In genomic region chr13:48564881-48565600, GRCm38 (mm10) we compare ENCODE assay signal across 16 mouse cellular contexts. TPM values are rescaled to one million over a fixed set of nuclear protein-coding genes. Genes with fewer than 3 reads are reported as not detected.
DNase-seq lines count a peak whose midpoint lies in the region; ATAC-seq and TF ChIP-seq lines count a peak whose summit lies in the region.
"Had no signal": no experiment of that assay in that cellular context is flagged by ENCODE, and none has a peak within 500 bp of the region (broad histone marks: within the 10 kb centered on the region; RNA-seq: fewer than 3 reads in every experiment).

No protein-coding gene starts in this region.

- no peak overlapping the region for H3K4me3 ChIP-seq in forebrain, embryonic 11.5 days (ENCODE audit: low read depth, low read length)
- H3K4me3 ChIP-seq in forebrain, embryonic 14.5 days (ENCODE audit: low read depth, low read length) = no peak overlapping the region
- no peak overlapping the region for H3K4me3 ChIP-seq in intestine, embryonic 14.5 days (ENCODE audit: low read depth, low read length)
- no peak overlapping the region for H3K4me3 ChIP-seq in intestine, postnatal 0 days (ENCODE audit: low read depth, low read length)
- no peak overlapping the region for H3K4me3 ChIP-seq in C2C12 (ENCODE audit: insufficient read depth, poor library complexity, severe bottlenecking)
- H3K4me3 ChIP-seq in intestine, embryonic 15.5 days (replicated peaks) = no peak overlapping the region
- H3K4me3 ChIP-seq: embryonic facial prominence, embryonic 13.5 days; liver, embryonic 15.5 days; neural tube, embryonic 13.5 days had no signal

- H3K4me2 ChIP-seq in forebrain, embryonic 11.5 days (ENCODE audit: low read depth, low read length, severe bottlenecking) = no peak overlapping the region
- H3K4me2 ChIP-seq in forebrain, embryonic 14.5 days (ENCODE audit: low read length) = no peak overlapping the region
- H3K4me2 ChIP-seq in intestine, embryonic 14.5 days (ENCODE audit: low read length) = no peak overlapping the region
- H3K4me2 ChIP-seq in intestine, postnatal 0 days (replicated peaks; ENCODE audit: low read depth) = no peak overlapping the region
- H3K4me2 ChIP-seq in intestine, embryonic 15.5 days (replicated peaks) = no peak overlapping the region
- H3K4me2 ChIP-seq: embryonic facial prominence, embryonic 13.5 days; liver, embryonic 15.5 days; midbrain, embryonic 11.5 days; neural tube, embryonic 13.5 days had no signal

- TF ChIP-seq CTCF in intestine, postnatal 0 days (IDR thresholded peaks at IDR 0.05; ENCODE audit: low read depth) = no peak
- no peak for TF ChIP-seq CTCF in C2C12 (IDR thresholded peaks at IDR 0.05; ENCODE audit: control insufficient read depth, insufficient read depth, insufficient read length)

- no peak overlapping the region for H3K9ac ChIP-seq in forebrain, embryonic 11.5 days (ENCODE audit: low read length)
- no peak overlapping the region for H3K9ac ChIP-seq in forebrain, embryonic 14.5 days (ENCODE audit: low read length)
- no peak overlapping the region for H3K9ac ChIP-seq in intestine, embryonic 14.5 days (ENCODE audit: low read length)
- no peak overlapping the region for H3K9ac ChIP-seq in intestine, postnatal 0 days (ENCODE audit: low read depth, low read length)
- H3K9ac ChIP-seq in intestine, embryonic 15.5 days = no peak overlapping the region
- H3K9ac ChIP-seq: liver, embryonic 15.5 days had no signal

- no peak for ATAC-seq in forebrain, embryonic 11.5 days (replicated peaks; ENCODE audit: low FRiP score)
- no peak for ATAC-seq in forebrain, embryonic 14.5 days
- ATAC-seq in intestine, embryonic 14.5 days (replicated peaks; ENCODE audit: low FRiP score, low TSS enrichment, low read depth) = no peak
- ATAC-seq in intestine, postnatal 0 days = no peak
- no peak for ATAC-seq in intestine, embryonic 15.5 days

- H3ac ChIP-seq in C2C12 (ENCODE audit: control insufficient read depth, insufficient read length, low read depth) = no peak overlapping the region

- WGBS in forebrain, embryonic 11.5 days = 93% methylated on average over 5 of the region's 5 CpGs
- WGBS in forebrain, embryonic 14.5 days = 92% methylated on average over 5 of the region's 5 CpGs
- WGBS in intestine, embryonic 14.5 days = 78% methylated on average over 5 of the region's 5 CpGs
- 81% methylated on average over 5 of the region's 5 CpGs for WGBS in intestine, postnatal 0 days
- 75% methylated on average over 5 of the region's 5 CpGs for WGBS in intestine, embryonic 15.5 days

- no peaks in the 10 kb centered on the region for H3K9me3 ChIP-seq in forebrain, embryonic 11.5 days (ENCODE audit: control insufficient read depth, low read length)
- no peaks in the 10 kb centered on the region for H3K9me3 ChIP-seq in forebrain, embryonic 14.5 days (replicated peaks; ENCODE audit: control insufficient read depth, low read length)
- H3K9me3 ChIP-seq in intestine, embryonic 14.5 days (ENCODE audit: control insufficient read depth, low read length) = 0 out of 2 replicates have a peak, but pooled peaks cover 2% of the 10 kb centered on the region
- no peaks in the 10 kb centered on the region for H3K9me3 ChIP-seq in intestine, postnatal 0 days (ENCODE audit: control insufficient read depth)
- H3K9me3 ChIP-seq in intestine, embryonic 15.5 days = no peaks in the 10 kb centered on the region
- H3K9me3 ChIP-seq: embryonic facial prominence, embryonic 13.5 days; liver, embryonic 15.5 days; neural tube, embryonic 13.5 days had no signal

- no peak for DNase-seq in forebrain, embryonic 11.5 days (ENCODE audit: low spot score)
- no peak for DNase-seq in forebrain, embryonic 14.5 days (ENCODE audit: low spot score)
- no peak for DNase-seq in intestine, embryonic 14.5 days (ENCODE audit: low spot score)
- no peak for DNase-seq in retina, embryonic 14.5 days (ENCODE audit: low spot score)
- DNase-seq in layer of hippocampus, postnatal 14 days (ENCODE audit: low spot score in 2 of 2) = no peak
- DNase-seq: cerebellum, adult 9-11 months; kidney, postnatal 25 days; right cerebral cortex, adult 18-20 months; thymus, postnatal 14 days had no signal

- peaks cover 2% of the 10 kb centered on the region; the same call in 1 of the 2 replicates for H3K4me1 ChIP-seq in forebrain, embryonic 11.5 days (replicated peaks; ENCODE audit: control insufficient read depth, insufficient read depth, low read length)
- peaks cover 7% of the 10 kb centered on the region; the same call in 1 of the 2 replicates for H3K4me1 ChIP-seq in forebrain, embryonic 14.5 days (ENCODE audit: control insufficient read depth, insufficient read depth, low read length)
- H3K4me1 ChIP-seq in intestine, embryonic 14.5 days (replicated peaks; ENCODE audit: control insufficient read depth, insufficient read depth, low read length) = peaks cover 24% of the 10 kb centered on the region
- H3K4me1 ChIP-seq in intestine, postnatal 0 days (replicated peaks; ENCODE audit: control insufficient read depth, insufficient read depth, low read length) = 0 out of 2 replicates have a peak, but pooled peaks cover 3% of the 10 kb centered on the region
- peaks cover 7% of the 10 kb centered on the region; the same call in 1 of the 2 replicates for H3K4me1 ChIP-seq in intestine, embryonic 15.5 days (replicated peaks)
- H3K4me1 ChIP-seq: liver, embryonic 15.5 days had no signal

- no peaks in the 10 kb centered on the region for H3K79me3 ChIP-seq in C2C12 (ENCODE audit: low read depth)

- H3K27me3 ChIP-seq in forebrain, embryonic 11.5 days (ENCODE audit: control insufficient read depth, insufficient read depth, low read length) = no peaks in the 10 kb centered on the region
- H3K27me3 ChIP-seq in forebrain, embryonic 14.5 days (replicated peaks; ENCODE audit: control insufficient read depth, insufficient read depth, low read length) = no peaks in the 10 kb centered on the region
- no peaks in the 10 kb centered on the region for H3K27me3 ChIP-seq in intestine, embryonic 14.5 days (replicated peaks; ENCODE audit: control insufficient read depth, insufficient read depth, low read length)
- no peaks in the 10 kb centered on the region for H3K27me3 ChIP-seq in intestine, postnatal 0 days (replicated peaks; ENCODE audit: control insufficient read depth, insufficient read depth, low read length)
- no peaks in the 10 kb centered on the region for H3K27me3 ChIP-seq in C2C12 (ENCODE audit: control insufficient read depth, insufficient read depth, insufficient read length)
- no peaks in the 10 kb centered on the region for H3K27me3 ChIP-seq in intestine, embryonic 15.5 days (replicated peaks)
- H3K27me3 ChIP-seq: embryonic facial prominence, embryonic 13.5 days; liver, embryonic 15.5 days; neural tube, embryonic 13.5 days had no signal

- peak overlapping the region; percentile 67; the same call in 1 of the 2 replicates for H3K27ac ChIP-seq in forebrain, embryonic 11.5 days (ENCODE audit: low read depth, low read length)
- H3K27ac ChIP-seq in forebrain, embryonic 14.5 days (ENCODE audit: low read depth, low read length) = no peak overlapping the region
- H3K27ac ChIP-seq in intestine, embryonic 14.5 days (ENCODE audit: low read depth) = peak overlapping the region; percentile 96; the same call in 1 of the 2 replicates
- H3K27ac ChIP-seq in intestine, postnatal 0 days (ENCODE audit: low read depth, low read length) = no peak overlapping the region
- H3K27ac ChIP-seq in intestine, embryonic 15.5 days = peak overlapping the region; percentile 93; the same call in 1 of the 2 replicates
- H3K27ac ChIP-seq: liver, embryonic 15.5 days had no signal

- no peaks in the 10 kb centered on the region for H3K79me2 ChIP-seq in C2C12 (ENCODE audit: control insufficient read depth, insufficient read depth)

- no peaks in the 10 kb centered on the region for H3K36me3 ChIP-seq in forebrain, embryonic 11.5 days (ENCODE audit: control insufficient read depth, insufficient read depth, low read length)
- no peaks in the 10 kb centered on the region for H3K36me3 ChIP-seq in forebrain, embryonic 14.5 days (ENCODE audit: control insufficient read depth, insufficient read depth, low read length)
- H3K36me3 ChIP-seq in intestine, embryonic 14.5 days (ENCODE audit: control insufficient read depth, insufficient read depth, low read length) = no peaks in the 10 kb centered on the region
- no peaks in the 10 kb centered on the region for H3K36me3 ChIP-seq in intestine, postnatal 0 days (ENCODE audit: control insufficient read depth, insufficient read depth)
- no peaks in the 10 kb centered on the region for H3K36me3 ChIP-seq in C2C12 (ENCODE audit: control insufficient read depth, insufficient read depth)
- H3K36me3 ChIP-seq in intestine, embryonic 15.5 days = no peaks in the 10 kb centered on the region
- H3K36me3 ChIP-seq: embryonic facial prominence, embryonic 13.5 days; liver, embryonic 15.5 days; neural tube, embryonic 13.5 days had no signal

TF ChIP-seq in C2C12, 6 proteins besides CTCF, POLR2A, EP300 and RAD21:
- TF ChIP-seq MAX (IDR thresholded peaks at IDR 0.05) (no peak), MYOD1 (IDR thresholded peaks at IDR 0.05; ENCODE audit: control insufficient read depth, insufficient read length, low read depth) (peak; percentile 3), MYOG (IDR thresholded peaks at IDR 0.05; ENCODE audit: control insufficient read depth, extremely low read depth, insufficient read length) (no peak), FOSL1 (IDR thresholded peaks at IDR 0.05; ENCODE audit: insufficient read depth, low read length, poor library complexity, severe bottlenecking) (no peak), CEBPB (IDR thresholded peaks at IDR 0.05; ENCODE audit: low read depth) (no peak)

RNA-seq across cellular contexts. Expression of gene A830005F24Rik, which starts 51.7 kb away (rescaled TPM):
- 1.6 and 2.3 TPM in 2 replicates for polyA plus RNA-seq in forebrain, embryonic 11.5 days (2014; fragmentation: Nextera tagmentation; extraction: Ambion mirVana)
- polyA plus RNA-seq in forebrain, embryonic 14.5 days (2014; fragmentation: Nextera tagmentation; extraction: Ambion mirVana) = 2.8 and 3.4 TPM in 2 replicates
- polyA plus RNA-seq in intestine, embryonic 14.5 days (2014; fragmentation: Nextera tagmentation; extraction: Ambion mirVana) = 0.79 and 1.1 TPM in 2 replicates
- not detected in 2 replicates for polyA plus RNA-seq in intestine, postnatal 0 days (2015; fragmentation: Nextera tagmentation; extraction: Ambion mirVana)
- 0.33 TPM for polyA plus RNA-seq in C2C12 (2012; fragmentation: generic; extraction: Trizol)
- 0.37 and 0.99 TPM in 2 replicates for polyA plus RNA-seq in intestine, embryonic 15.5 days (2015; fragmentation: Nextera tagmentation; extraction: Ambion mirVana)
- total RNA-seq in layer of hippocampus, postnatal 14 days (2021) = 1 to 10 TPM; 1.0 to 2.2 TPM

RNA-seq across cellular contexts. Expression of gene Zfp169, which starts 51.8 kb away (rescaled TPM):
- 8.0 and 8.9 TPM in 2 replicates for polyA plus RNA-seq in forebrain, embryonic 11.5 days (2014; fragmentation: Nextera tagmentation; extraction: Ambion mirVana)
- polyA plus RNA-seq in forebrain, embryonic 14.5 days (2014; fragmentation: Nextera tagmentation; extraction: Ambion mirVana) = 6.0 and 7.8 TPM in 2 replicates
- polyA plus RNA-seq in intestine, embryonic 14.5 days (2014; fragmentation: Nextera tagmentation; extraction: Ambion mirVana) = 6.2 and 6.6 TPM in 2 replicates
- 1.6 and 2.0 TPM in 2 replicates for polyA plus RNA-seq in intestine, postnatal 0 days (2015; fragmentation: Nextera tagmentation; extraction: Ambion mirVana)
- polyA plus RNA-seq in C2C12 (2012; fragmentation: generic; extraction: Trizol) = 1.8 TPM
- polyA plus RNA-seq in intestine, embryonic 15.5 days (2015; fragmentation: Nextera tagmentation; extraction: Ambion mirVana) = 3.0 and 3.1 TPM in 2 replicates
- total RNA-seq in layer of hippocampus, postnatal 14 days (2021) = 10 to 100 TPM; 21.4 to 21.8 TPM

Comparison
In these comparisons a context has a peak if more than half of its experiments do, and no peak if none do; other contexts are left out.
1. H3K27ac ChIP-seq: peak in forebrain, embryonic 11.5 days (single experiment), intestine, embryonic 14.5 days (single experiment) and intestine, embryonic 15.5 days (single experiment); none in forebrain, embryonic 14.5 days (single experiment) and intestine, postnatal 0 days (single experiment).